Mouse (Mus musculus) monocyte, adult 2 months (primary cell): Measurements from ENCODE around the gene Mief1.
A peak's percentile ranks its signal among the peaks of the same experiment; 100 is the strongest.

Experiments used
- DNase-seq, 2 experiments: peaks; one replicate each; pipeline ENCODE4 v3.0.0; 2022; ENCODE audit warnings: low spot score in 2 of 2, low read depth in 1 of 2

Gene Mief1

DNA sequence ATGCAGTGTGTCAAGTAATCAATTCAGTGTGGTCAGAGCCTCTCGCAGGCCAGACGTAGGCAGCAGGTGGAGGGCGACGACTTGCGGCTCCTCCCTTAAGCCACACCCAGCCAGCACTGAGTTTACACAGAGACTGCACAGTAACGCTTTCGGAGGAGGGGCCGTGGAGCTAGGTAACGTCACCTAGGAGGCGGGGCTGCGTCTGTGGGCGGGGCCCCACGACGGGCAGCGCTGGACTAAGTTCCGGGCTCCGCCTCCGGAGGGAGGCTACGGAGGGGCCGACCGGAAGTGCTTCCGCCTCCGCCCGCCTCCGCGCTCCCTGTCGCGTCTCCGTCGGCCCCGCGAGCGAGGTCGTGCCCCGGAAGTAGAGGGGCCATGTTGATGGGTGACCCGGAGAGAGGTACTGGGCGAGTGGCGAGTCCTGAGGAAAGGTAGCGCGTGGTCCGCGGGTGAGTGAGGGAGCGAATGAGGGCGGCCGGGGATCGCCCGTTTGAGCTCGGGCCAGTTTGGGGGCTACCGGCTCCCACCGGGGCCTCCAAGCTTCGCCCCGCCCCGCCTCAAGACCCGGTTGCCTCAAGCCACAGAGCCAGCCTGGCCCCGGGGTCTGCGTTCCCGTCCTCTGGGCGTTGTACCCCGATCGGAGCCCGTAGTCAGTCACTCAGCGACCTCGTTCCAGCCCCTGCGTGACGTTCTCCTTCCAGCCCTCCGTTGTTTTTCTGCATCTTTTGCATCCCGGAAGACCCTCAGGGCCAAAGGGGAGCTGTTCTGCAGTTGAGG lies at the start of gene Mief1:
Gene Mief1, plus strand, starts transcription at position 286 of the 777 bp plus-strand sequence.
- DNase-seq, result peak; percentile 96 to 98

- DNase-seq, result no peak
Observed at GRCm38 (mm10) chr15:80188927-80189326, 44.9 kb upstream of the Mief1 start.

DNA sequence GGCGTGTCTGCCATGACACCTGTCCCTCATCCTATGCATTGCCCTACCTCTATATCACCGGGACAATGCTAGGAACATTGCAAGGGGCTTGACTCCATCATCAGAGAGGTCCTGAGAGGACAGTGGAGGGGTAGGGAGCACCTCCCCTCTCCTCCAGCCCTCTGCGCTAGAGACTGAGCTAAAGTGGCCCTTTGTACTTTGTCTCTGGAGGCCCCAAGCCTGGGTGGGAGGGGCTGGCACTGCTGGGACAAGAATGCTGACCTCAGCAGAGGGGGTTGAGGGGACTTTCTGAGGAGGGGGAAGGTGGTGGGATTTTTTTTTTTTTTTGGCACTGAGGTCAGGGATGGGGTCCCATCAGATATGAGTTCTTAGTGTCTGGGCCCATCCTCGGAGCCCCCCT lies 43.7 kb upstream of the Mief1 start:
- DNase-seq, result no peak

GRCm38 (mm10) chr15:80191585-80192245 lies 42.1 kb upstream of the Mief1 start:
- no peak for DNase-seq

- no peak for DNase-seq
Observed at GRCm38 (mm10) chr15:80192246-80192585, 41.6 kb upstream of the Mief1 start.

GRCm38 (mm10) chr15:80192847-80193246 lies 41.0 kb upstream of the Mief1 start:
- no peak for DNase-seq

- DNase-seq, result no peak
Observed at GRCm38 (mm10) chr15:80199556-80199955, 34.3 kb upstream of the Mief1 start.

- no peak for DNase-seq
Observed at GRCm38 (mm10) chr15:80202111-80202775, 31.6 kb upstream of the Mief1 start.

DNA sequence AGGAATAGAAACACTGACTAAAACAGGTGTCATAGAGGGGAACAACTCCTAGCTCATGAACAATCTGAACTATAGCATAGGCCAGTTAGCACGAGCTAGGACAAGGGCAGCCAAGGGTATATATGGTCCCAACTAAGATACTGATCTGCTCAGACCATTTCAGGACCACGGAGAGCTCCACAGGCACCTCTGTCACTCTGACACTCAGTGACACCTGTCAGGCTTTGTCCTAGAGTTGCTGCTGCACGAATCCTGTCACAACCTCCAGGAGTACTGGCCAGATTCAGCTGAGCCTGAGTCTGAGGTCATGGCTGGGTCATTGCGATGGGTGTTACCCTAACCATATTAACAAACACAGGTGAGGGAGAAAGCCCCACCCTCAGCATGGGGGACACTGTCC lies 30.4 kb upstream of the Mief1 start:
- DNase-seq, result no peak

- no peak for DNase-seq
Observed at GRCm38 (mm10) chr15:80206057-80206565, 27.7 kb upstream of the Mief1 start.

- no peak for DNase-seq
Observed at GRCm38 (mm10) chr15:80208446-80208845, 25.4 kb upstream of the Mief1 start.

DNA sequence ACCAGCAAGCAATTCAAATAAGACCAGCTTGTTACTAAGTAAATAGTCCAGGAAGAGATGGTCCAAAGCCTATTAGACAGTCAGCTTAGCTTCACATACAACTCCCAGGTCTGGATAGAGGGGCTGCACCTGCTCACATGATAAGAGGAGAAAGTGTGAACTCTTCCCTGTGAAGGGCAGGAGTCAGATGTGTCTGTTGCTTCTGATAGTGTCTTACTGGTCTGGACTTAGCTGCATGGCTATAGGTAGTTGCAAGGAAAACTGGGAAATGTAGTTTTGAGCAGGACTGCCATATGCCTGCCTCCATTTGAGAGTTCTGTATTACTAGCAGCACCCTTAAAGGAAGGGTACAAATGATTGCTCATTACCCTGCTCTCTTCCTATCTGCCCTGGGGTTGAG lies 20.1 kb upstream of the Mief1 start:
- no peak for DNase-seq

GRCm38 (mm10) chr15:80215716-80216479 lies 17.9 kb upstream of the Mief1 start:
- no peak for DNase-seq

DNA sequence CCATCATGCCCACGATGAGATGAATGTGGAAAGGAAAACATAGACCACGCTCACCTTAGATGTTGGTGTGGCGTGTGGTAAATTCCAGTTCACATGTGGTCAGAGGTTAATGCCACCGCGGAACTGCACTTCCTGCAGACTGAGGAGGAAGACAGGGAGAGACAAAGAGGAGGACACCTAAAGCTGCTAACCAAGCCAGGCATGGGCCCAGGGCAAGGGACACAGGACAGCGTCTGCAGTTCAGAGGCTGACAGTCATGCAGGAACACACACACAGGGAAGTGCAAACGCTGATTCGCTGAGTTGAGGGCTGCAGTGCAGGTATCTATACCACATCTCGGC lies 17.4 kb upstream of the Mief1 start:
- DNase-seq, result no peak

DNA sequence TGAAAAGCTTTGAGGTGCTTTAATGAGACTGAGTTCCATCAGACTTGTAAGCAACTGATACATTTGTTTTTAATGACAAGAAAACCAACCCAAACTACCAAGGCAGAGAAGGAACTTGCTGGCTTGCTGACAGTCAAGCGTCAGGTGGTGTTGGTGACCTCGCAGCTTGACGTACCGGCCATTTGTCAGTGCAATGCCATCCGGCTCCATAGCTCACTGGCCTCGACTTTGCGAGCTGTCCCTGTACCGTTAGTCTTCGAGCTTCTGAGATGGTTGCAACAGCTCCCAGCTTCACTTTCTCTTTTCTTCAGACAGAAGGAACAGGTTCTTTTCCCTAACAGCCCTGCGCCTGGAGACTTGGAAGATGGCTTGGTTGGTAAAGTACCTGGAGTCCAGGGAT lies 16.3 kb upstream of the Mief1 start:
- DNase-seq, result no peak

DNA sequence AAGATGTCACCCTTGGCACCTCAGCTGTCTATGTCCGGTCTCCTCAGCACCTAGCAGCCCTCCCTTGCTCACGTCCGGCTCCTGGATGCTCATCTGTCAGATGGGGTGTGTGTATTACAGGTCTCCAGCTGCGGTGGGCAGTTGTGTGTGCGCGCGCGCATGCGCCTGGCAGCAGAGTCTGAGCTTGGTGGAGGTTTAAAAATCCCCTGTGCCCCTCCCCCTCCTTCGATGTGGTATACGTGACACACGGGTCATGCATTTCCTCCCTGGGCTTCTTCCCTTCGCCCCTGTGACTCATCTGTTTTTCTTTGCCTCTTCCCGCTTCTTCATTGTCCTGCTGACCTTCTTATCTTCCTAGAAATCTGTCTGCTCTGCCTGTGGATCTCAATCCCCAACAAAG lies 14.6 kb upstream of the Mief1 start:
- DNase-seq, result peak in 1 of 2 experiments; percentile 22

DNA sequence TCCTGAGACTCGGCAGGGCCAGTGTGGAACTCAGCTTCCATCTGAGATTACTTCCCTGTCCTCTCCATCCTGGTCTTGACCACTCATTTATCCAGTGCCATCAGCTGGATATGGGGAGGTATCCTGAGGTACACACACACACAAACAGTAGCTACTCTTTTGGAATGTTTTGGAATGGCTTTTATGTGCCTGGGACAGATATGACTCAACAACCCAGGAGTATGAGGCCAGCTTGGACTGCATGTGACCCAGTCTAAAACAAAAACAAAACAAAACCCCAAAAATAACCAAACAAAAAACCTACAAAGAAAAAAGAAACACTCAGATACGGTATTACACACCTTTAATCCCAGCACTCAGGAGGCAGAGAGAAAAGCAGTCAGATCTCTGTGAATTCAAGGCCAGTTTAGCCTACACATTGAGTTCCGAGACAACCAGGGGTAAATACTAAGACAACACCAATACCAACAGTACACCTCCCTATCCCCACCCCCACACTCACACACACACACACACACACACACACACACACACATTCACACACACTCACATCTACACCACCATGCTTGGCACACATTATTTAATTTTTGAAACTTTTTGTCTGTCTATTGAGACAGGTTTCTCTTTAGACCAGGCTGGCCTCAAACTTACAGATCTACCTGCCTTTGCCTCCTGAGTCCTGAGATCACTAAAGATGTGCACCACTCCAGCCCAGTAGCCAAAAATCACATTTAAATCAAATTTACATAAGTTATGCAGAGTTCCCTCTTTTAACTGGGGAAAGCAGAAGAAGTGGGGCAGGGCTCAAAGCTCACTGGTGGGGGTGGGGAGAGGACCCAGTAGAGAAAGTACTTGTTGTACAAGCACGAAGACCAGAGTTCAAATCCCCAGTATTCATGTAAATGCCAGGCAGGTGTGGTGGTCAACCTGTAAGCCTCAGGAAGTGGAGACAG lies 13.8 kb upstream of the Mief1 start:
- no peak for DNase-seq

- DNase-seq, result no peak
Observed at GRCm38 (mm10) chr15:80221031-80221430, 12.8 kb upstream of the Mief1 start.

GRCm38 (mm10) chr15:80223751-80224150 lies 10.1 kb upstream of the Mief1 start:
- no peak for DNase-seq

- peak; percentile 50 to 71 for DNase-seq
Observed at GRCm38 (mm10) chr15:80225208-80225607, 8.6 kb upstream of the Mief1 start.
